Mouse (Mus musculus) adrenal gland, adult (tissue): Measurements from ENCODE around the gene Ccdc162.

Source experiments
- DNase-seq, 2 experiments: peaks; one replicate each; pipeline ENCODE4 v3.0.0; 2022 to 2023; ENCODE audit warnings: low spot score in 1 of 2; ENCODE audit not compliant: inconsistent age in 2 of 2

Ccdc162 gene

GRCm38 (mm10) chr10:41638776-41639175 is 77.7 kb downstream of the Ccdc162 start:
- DNase-seq: no peak

GRCm38 (mm10) chr10:41635276-41636033 is 81.0 kb downstream of the Ccdc162 start:
- DNase-seq: no peak

- no peak for DNase-seq
Measured at GRCm38 (mm10) chr10:41633801-41634200, 82.6 kb downstream of the Ccdc162 start.

GRCm38 (mm10) chr10:41632062-41632461 is 84.4 kb downstream of the Ccdc162 start:
- no peak for DNase-seq

GRCm38 (mm10) chr10:41626996-41627395 is 89.4 kb downstream of the Ccdc162 start:
- DNase-seq: no peak

GRCm38 (mm10) chr10:41619988-41620387 is 96.4 kb downstream of the Ccdc162 start:
- no peak for DNase-seq

GRCm38 (mm10) chr10:41615487-41615886 is 100.9 kb downstream of the Ccdc162 start:
- no peak for DNase-seq

GRCm38 (mm10) chr10:41611941-41612340 is 104.5 kb downstream of the Ccdc162 start:
- no peak for DNase-seq

- DNase-seq: peak in 1 of 2 experiments; percentile 50
Measured at GRCm38 (mm10) chr10:41609475-41609874, 107.0 kb downstream of the Ccdc162 start.

- no peak for DNase-seq
Measured at GRCm38 (mm10) chr10:41608485-41608884, 107.9 kb downstream of the Ccdc162 start.

- no peak for DNase-seq
Measured at GRCm38 (mm10) chr10:41602667-41603066, 113.8 kb downstream of the Ccdc162 start.

GRCm38 (mm10) chr10:41601898-41602545 is 114.4 kb downstream of the Ccdc162 start:
- no peak for DNase-seq

GRCm38 (mm10) chr10:41601302-41601701 is 115.1 kb downstream of the Ccdc162 start:
- no peak for DNase-seq

GRCm38 (mm10) chr10:41599051-41599450 is 117.4 kb downstream of the Ccdc162 start:
- DNase-seq: peak in 1 of 2 experiments; percentile 11

- DNase-seq: no peak
Measured at GRCm38 (mm10) chr10:41598221-41598620, 118.2 kb downstream of the Ccdc162 start.

- DNase-seq: no peak
Measured at GRCm38 (mm10) chr10:41595550-41595949, 120.9 kb downstream of the Ccdc162 start.

- DNase-seq: no peak
Measured at GRCm38 (mm10) chr10:41594957-41595356, 121.5 kb downstream of the Ccdc162 start.

- DNase-seq: no peak
Measured at GRCm38 (mm10) chr10:41594433-41594832, 122.0 kb downstream of the Ccdc162 start.

GRCm38 (mm10) chr10:41588616-41589015 is 127.8 kb downstream of the Ccdc162 start:
- DNase-seq: no peak

- DNase-seq: peak; percentile 51 to 76
Measured at GRCm38 (mm10) chr10:41586947-41587852, 129.2 kb downstream of the Ccdc162 start.

- DNase-seq: no peak
Measured at GRCm38 (mm10) chr10:41583383-41583782, 133.1 kb downstream of the Ccdc162 start.
